Mouse (Mus musculus) gastrocnemius, postnatal 14 days (tissue): ENCODE measurements at regions not wholly inside any gene's neighbourhood (a gene's known extent, or its start where the extent isn't known, plus 50 kb on each side); places are given as distances from the start of the nearest gene placed in this dataset.

Experiments used
- DNase-seq: peaks from one replicate; pipeline ENCODE4 v3.0.0; 2021; ENCODE audit warnings: mixed read lengths
- intact Hi-C: fragments of 180-260 bp; cut with DNase I; formaldehyde crosslinking; loops from one replicate; pipeline ENCODE4 v1.15.1; 2025; ENCODE audit warnings: low total_unique reads

DNA sequence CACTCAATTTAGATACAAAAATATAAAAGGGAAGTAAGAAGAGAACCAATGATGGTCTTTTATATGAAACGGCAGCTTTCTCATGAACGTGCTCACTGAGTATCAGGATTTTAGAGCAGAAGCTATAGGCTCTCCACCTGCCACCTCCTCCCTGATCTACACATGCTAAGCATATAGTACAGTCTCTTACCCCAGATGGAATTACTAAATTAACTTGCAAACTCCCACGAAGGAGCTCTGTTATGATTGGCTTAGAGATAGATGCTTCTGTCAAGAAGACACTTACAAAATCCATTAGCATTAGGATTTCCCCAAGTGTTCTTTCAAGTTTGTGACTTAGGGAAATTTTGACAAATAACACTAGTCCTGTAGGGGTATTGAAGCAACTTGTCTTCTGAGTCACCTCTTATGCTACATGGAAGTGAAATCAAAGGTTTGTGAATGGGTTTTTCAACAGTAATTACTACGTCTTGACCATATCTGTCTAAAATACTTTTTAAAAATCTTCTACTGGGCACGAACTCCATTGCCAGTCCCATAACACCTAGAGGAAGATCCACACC, 60.6 kb downstream of the Crygs start:
- intact Hi-C loops, result no loop called here
- DNase-seq, result no peak

DNA sequence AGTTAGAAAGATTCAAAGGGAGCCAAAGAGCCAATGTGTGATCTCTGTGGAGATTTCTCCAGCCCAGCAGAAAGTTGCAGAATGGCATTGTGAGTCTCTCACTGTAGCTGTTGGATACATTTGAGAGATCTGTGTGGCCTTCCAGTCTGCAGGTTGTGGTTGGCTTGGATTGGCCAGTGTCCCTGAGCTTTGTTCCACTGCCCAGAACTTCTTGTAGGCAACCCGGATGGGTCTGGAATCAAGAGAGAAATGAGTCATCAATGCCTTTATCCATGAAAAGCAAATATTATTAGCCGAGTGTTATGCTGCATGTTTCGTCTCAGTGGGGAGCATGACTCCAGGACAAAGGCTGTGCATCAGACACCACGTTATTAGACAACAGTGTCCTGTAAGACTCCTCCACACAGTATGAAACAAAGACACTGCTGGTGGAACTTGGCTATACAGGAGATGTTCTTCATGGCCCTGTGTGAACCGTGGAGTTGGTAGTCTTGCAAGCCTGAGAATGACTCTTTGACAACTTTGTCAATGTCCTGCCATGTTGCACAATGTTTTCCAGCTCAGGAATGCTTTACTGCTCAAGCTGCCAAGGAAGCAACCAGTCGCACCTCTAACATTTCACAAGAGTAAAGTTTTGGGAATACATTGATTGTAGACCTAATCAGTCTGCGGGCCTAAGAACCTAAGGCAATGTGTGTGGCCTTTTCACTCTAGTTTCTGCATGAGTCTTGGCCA, 67.1 kb downstream of the Crygs start:
- intact Hi-C loops, result no loop called here
- DNase-seq, result no peak

DNA sequence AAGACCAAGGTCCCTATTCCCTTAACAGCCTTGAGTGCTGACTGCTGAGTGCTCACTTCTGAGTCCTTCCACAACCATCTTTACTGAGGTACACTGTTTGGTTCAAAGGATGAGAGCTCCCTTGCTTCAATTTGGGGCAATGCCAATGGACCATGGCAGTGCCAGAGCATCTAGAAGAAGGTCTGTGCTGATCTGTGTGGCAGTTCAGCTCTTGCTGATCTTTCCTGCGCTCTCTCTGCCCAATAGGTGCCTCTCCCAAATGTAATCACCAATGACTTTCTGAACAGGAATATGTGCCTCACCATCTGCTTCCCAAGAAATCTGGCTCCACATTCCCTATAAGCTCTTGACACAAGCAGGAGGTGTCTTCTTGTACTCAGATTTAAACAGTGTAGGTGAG, 67.9 kb downstream of the Crygs start:
- DNase-seq, result no peak
- intact Hi-C loops, result no loop called here

DNA sequence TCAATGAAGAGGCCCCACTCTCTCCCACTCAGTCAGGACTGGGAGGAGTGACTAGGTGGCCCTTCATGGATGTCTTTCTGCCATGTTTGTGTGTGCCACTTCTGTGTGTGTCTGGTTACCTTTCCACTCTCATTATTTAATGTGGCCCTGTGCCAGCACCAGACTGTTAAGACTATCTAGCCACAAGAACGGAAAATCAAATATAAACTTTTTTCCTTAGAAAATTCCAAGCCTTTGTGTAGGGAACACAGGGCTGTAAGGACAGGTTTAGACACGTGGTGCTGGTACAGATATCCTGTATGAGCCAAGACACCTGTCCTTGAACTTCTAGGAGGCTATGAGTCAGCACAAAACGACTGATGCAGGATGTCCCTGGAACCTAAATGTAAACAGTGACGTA, 69.9 kb downstream of the Crygs start:
- DNase-seq, result no peak
- intact Hi-C loops, result no loop called here

DNA sequence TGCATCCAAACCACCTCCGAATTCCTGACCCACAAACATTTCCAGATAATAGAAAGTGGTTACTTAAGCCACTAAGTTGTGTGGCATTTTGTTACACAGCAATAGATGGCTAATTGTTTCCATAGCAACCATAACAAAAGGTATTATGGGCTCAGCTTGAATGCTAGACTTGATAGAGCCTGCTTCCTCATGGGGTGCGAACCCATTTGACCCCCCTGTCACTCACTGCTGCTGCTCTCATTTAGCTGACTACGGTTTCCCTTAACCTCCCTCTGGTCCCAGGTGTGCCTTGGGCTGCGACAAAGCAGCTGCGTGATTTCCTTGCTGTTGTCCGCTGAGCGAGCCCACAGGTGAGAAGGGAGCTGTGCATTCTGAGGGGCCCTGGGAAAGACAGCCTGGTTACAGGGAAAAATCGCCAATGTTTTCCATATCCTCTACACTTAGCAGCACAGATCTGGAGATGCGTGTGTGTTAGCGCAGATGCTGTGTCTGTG, 76.8 kb downstream of the Crygs start:
- DNase-seq, result no peak
- intact Hi-C loops, result no loop called here

DNA sequence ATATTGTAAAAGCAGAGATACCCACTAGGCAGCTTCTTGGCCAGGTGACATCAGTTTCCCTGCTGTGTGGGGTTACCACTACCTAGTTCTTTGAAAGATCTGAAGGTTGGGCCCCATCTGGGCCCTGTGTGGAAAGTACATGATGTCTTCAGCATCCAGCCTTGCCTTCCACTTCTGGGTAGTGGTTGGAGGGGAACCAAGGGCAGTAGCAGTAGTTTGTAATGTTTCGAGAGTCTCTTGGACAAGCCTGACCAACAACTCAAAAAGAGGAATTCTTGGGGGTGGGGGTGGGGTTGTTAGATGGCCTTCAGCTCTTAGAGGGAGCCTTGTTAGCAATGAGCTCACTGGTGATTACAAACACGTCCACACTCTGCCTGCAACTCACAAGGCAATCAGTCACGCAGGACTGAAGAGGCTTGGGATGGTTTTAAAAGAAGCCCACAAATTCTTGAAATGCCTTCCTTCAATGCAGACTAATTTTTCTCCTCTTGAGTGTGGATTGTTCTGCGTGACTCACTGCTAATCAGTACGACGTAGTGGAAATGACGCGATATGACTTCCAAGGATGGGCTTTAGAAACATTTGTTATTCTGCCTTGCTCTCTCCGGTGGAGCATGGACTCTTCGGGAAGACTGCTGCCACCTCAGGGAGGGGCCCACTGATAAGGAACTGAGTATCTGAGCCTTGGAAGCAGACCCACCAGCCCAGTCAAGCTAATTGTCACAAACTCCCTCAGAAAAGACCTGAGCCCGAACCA, 76.9 kb upstream of the Dgkg start:
- no peak for DNase-seq
- intact Hi-C loops, result no loop called here

DNA sequence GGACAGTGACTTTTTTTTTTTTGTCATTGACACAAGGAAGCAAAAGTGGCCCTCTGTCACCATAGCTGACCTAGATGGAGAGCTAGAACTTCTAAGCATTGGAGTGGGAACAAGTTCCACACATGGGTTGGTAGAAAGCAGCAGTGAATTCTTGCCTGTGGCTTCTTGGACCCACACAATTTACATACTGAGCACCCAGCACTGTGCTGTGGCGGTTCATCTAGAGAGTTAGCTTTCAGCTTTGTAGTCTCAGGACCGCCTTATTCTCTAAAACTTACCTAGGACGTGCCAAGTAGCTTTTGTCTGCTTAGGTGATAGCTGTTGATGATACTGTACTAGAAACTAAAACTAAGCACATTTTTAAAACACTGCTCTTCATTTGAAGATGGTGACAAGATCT, 72.1 kb upstream of the Dgkg start:
- intact Hi-C loops, result no loop called here

DNA sequence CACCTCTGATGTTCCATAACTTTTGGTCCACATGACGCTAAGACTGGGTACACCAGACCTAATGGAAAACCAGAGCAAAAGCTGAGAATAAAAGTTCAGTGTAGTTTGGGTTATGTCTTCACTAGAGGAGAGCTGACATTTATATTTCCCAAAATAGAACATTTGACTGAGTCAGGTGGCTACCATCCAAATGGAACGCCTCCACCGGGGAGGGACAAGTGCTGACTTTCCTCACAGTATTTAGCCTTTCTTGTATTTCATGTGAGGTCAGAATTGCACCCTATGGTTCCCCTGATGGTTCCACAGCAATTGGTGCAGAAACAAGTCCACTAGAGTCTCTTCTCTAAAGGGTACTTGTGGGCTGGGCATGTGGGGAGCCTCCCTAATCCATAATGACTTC, 68.2 kb upstream of the Dgkg start:
- DNase-seq, result peak; percentile 35
- intact Hi-C loops, result no loop called here

More for the DNA sequence above, 72.1 kb upstream of the Dgkg start:
- no peak for DNase-seq

DNA sequence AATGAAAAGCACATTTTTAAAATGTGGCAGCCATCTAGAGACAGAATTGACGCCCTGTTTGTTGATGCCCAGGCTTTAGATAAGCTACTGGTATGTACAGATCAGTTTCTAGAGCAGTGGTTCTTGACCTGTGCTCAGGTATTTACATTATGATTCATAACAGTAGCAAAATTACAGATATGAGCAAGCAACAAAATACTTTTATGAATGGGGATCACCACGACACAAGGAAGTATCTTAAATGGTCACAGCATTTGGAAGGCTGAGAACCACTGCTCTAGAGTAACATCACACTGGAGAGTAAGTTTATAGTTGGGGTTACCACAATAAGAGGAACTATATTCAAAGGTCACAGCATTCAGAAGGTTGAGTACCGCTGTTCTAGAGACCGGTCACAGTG, 66.3 kb upstream of the Dgkg start:
- intact Hi-C loops, result no loop called here
- DNase-seq, result no peak

DNA sequence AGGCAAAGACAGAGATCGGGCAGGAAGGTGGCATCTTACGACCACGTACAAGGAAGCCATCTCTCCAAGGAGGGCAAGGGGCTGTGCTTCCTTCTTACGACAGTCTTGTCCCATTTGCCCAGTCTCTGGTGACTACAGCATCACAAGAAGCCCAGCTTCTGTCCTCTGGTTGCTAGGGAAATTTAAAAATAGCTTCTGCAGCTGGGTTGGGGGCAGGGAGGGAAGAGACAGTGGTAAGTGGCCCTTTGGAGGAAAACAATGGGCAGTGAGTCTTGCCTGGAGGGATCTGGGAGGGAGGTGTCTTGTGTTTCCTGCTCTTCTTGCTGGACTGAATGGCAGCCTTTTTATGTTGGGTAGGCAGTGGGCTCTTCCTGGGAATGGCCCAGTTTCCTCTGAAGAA, 62.8 kb upstream of the Dgkg start:
- intact Hi-C loops, result no loop called here
- DNase-seq, result no peak

DNA sequence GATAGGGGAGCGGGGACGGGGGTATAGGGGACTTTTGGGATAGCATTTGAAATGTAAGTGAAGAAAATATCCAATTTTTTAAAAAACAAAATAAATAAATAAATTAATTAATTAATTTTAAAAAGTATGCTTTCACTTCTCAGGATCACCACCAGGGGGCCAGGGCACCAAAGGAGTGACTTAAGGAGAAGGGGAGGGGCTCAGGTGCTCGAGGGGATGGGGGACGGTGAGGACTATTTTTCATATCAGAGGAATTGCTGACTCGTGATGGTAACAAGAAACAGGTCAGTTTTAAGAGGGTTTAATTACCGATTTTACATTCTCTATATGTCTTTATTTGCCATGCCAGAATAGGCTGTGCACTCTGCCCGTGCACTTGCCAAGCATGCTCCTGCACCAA, 62.3 kb upstream of the Dgkg start:
- DNase-seq, result no peak
- intact Hi-C loops, result no loop called here

DNA sequence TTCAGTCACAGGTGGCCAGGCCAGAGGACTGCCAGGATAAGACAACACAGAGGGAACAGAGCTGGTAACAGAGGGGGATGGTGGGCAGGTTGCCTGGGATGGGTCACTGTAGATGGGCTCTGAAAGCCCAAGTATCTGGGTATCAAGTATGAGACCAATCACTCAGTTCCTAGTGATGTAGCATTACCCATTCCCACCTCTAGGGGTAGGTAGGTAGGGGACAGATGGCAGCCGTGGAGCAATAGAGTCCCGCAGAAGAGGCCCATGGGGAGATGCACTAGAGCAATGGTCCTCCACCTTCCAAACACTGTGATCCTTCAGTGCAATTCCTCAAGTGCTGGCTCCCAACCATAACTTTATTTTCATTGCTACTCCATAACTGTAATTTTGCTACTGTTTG, 60.4 kb upstream of the Dgkg start:
- DNase-seq, result no peak
- intact Hi-C loops, result no loop called here

DNA sequence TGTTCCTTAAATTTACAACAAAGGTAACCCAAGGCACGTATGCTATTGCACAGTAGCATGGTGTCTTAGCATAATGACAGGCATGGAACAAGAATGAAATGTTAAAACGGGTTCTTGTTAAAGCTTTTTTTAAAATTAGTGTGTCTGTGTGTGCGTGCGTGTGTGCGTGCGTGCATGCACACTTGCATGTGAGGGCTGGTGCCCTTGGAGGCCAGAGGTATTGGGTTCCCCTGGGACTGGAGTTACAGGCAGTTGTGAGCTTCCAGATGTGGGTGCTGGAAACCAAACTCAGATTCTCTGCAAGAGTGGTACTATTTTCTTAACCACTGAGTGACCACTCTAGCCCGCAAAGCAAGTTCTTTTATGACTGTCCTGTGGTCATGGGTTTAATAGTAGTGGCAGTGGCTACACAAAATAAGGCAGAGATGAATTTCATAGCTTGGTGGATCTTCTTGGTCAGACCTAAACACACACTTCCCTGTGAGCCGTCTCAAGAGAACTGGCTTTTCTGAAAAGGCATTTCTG, 59.3 kb upstream of the Dgkg start:
- DNase-seq, result no peak
- intact Hi-C loops, result no loop called here

DNA sequence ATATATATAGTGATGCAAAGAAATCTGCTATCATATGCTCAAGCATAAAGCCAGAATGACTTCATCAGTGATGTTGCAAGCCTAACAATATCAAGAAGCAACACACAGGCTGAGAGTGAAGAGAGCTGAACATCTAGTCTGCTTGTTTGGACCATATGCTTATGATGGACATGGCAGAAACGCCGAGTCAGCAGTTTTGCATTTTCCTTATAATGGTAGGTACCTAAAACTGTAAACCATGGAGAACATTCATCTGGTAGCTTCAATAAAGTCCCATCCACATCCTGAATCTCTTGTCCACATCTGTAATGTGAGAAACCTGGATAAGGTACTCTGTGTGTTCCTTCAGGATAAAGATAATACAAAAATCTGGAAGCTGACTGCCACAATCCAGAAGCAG, 57.3 kb upstream of the Dgkg start:
- no peak for DNase-seq

DNA sequence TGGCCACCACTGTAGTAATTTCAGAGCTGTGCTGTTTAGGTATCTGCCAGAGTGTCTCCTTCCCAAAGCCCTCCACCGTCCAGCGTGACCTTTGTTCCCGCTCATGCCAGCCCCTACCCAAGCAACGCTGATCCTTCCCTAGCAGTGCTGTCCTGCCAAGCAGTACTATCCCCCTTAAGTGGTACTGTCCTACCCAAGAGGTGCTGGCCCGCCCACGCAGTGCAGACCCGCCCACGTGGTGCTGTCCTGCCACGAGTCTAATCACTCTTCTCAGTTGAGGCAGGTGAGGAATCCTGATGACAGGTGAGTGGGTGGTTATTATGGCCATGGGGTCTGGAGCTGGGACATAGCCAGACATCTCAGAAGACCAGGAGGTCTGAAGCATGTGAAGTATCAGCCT, 51.7 kb upstream of the Dgkg start:
- no peak for DNase-seq
- intact Hi-C loops, result no loop called here

More for the DNA sequence above, 57.3 kb upstream of the Dgkg start:
- intact Hi-C loops, result no loop called here
